Mouse (Mus musculus) heart, embryonic 15.5 days (tissue): ENCODE results near the gene C2cd3. TPM values are rescaled to one million over a fixed set of nuclear protein-coding genes. Genes with fewer than 3 reads are reported as not detected.
A peak's percentile ranks its signal among the peaks of the same experiment; 100 is the strongest.

Source experiments
- ATAC-seq: fragments of 200-750 bp; cut with Nextera tagmentation; replicated peaks from 2 replicates; pipeline ENCODE4 v1.8.0; 2017; ENCODE audit warnings: low read depth, moderate TSS enrichment; ENCODE audit not compliant: insufficient number of reproducible peaks, insufficient read depth, low FRiP score
- H3K27ac ChIP-seq: fragments of 300-500 bp; sonication (generic); 2 replicates; pipeline ENCODE4 v1.5.1; 2015; ENCODE audit warnings: mild to moderate bottlenecking, inconsistent platforms
- H3K27me3 ChIP-seq: fragments of 300-500 bp; sonication (generic); 2 replicates; pipeline ENCODE4 v1.6.1; 2015; ENCODE audit warnings: inconsistent platforms
- H3K36me3 ChIP-seq: fragments of 300-500 bp; sonication (generic); 2 replicates; pipeline ENCODE4 v1.6.1; 2015; ENCODE audit warnings: mild to moderate bottlenecking, inconsistent platforms
- H3K4me1 ChIP-seq: fragments of 300-500 bp; sonication (generic); replicated peaks from 2 replicates; pipeline ENCODE4 v1.6.1; 2015; ENCODE audit warnings: inconsistent platforms
- H3K4me2 ChIP-seq: fragments of 300-500 bp; sonication (generic); 2 replicates; pipeline ENCODE4 v1.6.1; 2015; ENCODE audit warnings: inconsistent platforms, mild to moderate bottlenecking, moderate library complexity
- H3K4me3 ChIP-seq: fragments of 300-500 bp; sonication (generic); 2 replicates; pipeline ENCODE4 v1.5.1; 2015; ENCODE audit warnings: mild to moderate bottlenecking, inconsistent platforms
- H3K9ac ChIP-seq: fragments of 300-500 bp; sonication (generic); 2 replicates; pipeline ENCODE4 v1.6.1; 2015; ENCODE audit warnings: mild to moderate bottlenecking, inconsistent platforms
- H3K9me3 ChIP-seq: fragments of 300-500 bp; sonication (generic); replicated peaks from 2 replicates; pipeline ENCODE4 v1.6.1; 2016; ENCODE audit warnings: inconsistent platforms
- WGBS: fragments of 180-500 bp; shearing (Covaris S2); methylation state at CpG from one replicate; pipeline ENCODE4 v1.1.7; 2015; ENCODE audit warnings: mixed read lengths; 5-methylcytosine and 5-hydroxymethylcytosine counted together
- polyA plus RNA-seq: library from polyadenylated mRNA; unstranded; fragments of >200 nt; fragmentation: Nextera tagmentation; extraction: Ambion mirVana; gene quantifications from 2 replicates; pipeline ENCODE4 v1.2.1, GENCODE M21; 2015

C2cd3 gene
- polyA plus RNA-seq, 1 experiment from 2014 or later = 11.8 TPM

DNA sequence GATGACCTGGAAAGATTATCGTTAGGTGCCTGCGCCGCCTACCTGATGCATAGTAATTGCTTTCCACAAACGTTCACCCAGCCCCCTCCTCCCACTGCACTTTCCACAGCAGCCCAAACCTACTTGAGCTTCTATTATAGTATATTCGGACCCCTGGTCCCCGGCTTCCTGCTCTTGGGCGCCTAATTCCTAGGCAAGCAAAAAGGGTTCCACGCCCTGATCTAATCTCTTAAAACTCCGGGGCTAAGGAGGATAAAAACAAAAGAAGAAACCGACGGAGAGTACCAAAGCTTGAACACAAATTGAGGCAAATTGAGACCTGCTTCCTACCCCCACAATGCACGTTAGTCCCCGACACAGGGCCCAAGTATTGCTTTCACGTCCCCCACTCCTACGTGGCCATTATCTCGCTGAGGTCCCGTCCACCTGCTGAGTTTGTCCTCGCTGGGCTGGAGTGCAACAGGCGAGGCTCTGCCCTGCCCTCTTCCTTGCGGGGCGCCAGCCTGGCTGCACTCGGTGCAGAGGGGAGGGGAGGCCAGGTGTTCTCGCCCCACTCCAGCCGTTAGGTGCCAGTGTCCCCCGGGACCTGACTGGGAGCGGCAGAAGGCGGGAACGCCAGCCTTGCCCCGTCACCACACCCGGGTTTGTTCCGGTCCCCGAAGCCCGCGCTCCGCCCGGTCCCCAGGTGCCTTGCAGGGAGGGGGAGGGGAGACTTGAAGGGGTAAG lies 120.5 kb downstream of the C2cd3 start:
- H3K9me3 ChIP-seq = no peaks in the 10 kb centered on the region
- H3K4me2 ChIP-seq = peak overlapping the region; percentile 85
- peak overlapping the region; percentile 54 for H3K4me3 ChIP-seq
- H3K36me3 ChIP-seq = peaks cover 10% of the 10 kb centered on the region
- peaks cover 49% of the 10 kb centered on the region for H3K4me1 ChIP-seq
- H3K9ac ChIP-seq = peak overlapping the region; percentile 61
- peak overlapping the region; percentile 77 for H3K27ac ChIP-seq
- no peaks in the 10 kb centered on the region for H3K27me3 ChIP-seq
- WGBS = 4% methylated on average over 36 of the region's 36 CpGs
- ATAC-seq = peak; percentile 27

GRCm38 (mm10) chr7:100493117-100493483 lies 121.1 kb downstream of the C2cd3 start, which contains the start of gene Ucp2:
TSS of gene Ucp2 (plus strand) at chr7:100493337.
- peak within 1 kb of the TSS; percentile 77 for H3K27ac ChIP-seq
- peaks cover 49% of the 10 kb centered on the region for H3K4me1 ChIP-seq
- WGBS = 2% methylated on average over 27 of the region's 27 CpGs
- H3K4me2 ChIP-seq = peak within 1 kb of the TSS; percentile 85
- H3K36me3 ChIP-seq = peaks cover 14% of the 10 kb centered on the region
- peak within 1 kb of the TSS; percentile 54 for H3K4me3 ChIP-seq
- H3K9ac ChIP-seq = peak within 1 kb of the TSS; percentile 61
- peak; percentile 71 for ATAC-seq
- no peaks in the 10 kb centered on the region for H3K27me3 ChIP-seq
- no peaks in the 10 kb centered on the region for H3K9me3 ChIP-seq

GRCm38 (mm10) chr7:100493484-100494414 lies 121.7 kb downstream of the C2cd3 start:
- WGBS = 28% methylated on average over 19 of the region's 19 CpGs
- peak overlapping the region; percentile 54 for H3K4me3 ChIP-seq
- no peaks in the 10 kb centered on the region for H3K9me3 ChIP-seq
- no peaks in the 10 kb centered on the region for H3K27me3 ChIP-seq
- peaks cover 14% of the 10 kb centered on the region for H3K36me3 ChIP-seq
- peak overlapping the region; percentile 61 for H3K9ac ChIP-seq
- H3K4me2 ChIP-seq = peak overlapping the region; percentile 85
- H3K4me1 ChIP-seq = peaks cover 44% of the 10 kb centered on the region
- H3K27ac ChIP-seq = peak overlapping the region; percentile 77
- peak; percentile 37 for ATAC-seq

- Histone ChIP-seq H3K36me3 (peaks cover 14% of the 10 kb centered on the region), H3K27ac (peak overlapping the region; percentile 77; the same call in 1 of the 2 replicates), H3K27me3 (no peaks in the 10 kb centered on the region), H3K4me2 (peak overlapping the region; percentile 85), H3K9ac (no peak overlapping the region), H3K9me3 (no peaks in the 10 kb centered on the region), H3K4me3 (peak overlapping the region; percentile 54), H3K4me1 (peaks cover 42% of the 10 kb centered on the region)
- ATAC-seq = no peak
- WGBS = 85% methylated on average over 7 of the region's 7 CpGs
These were observed 122.4 kb downstream of the C2cd3 start for GRCm38 (mm10) chr7:100494415-100494831.

- WGBS = 38% methylated on average over 8 of the region's 8 CpGs
- 0 out of 2 replicates have a peak, but pooled peaks have one; percentile 2 for ATAC-seq
- H3K4me3 ChIP-seq = peak overlapping the region; percentile 54
- H3K36me3 ChIP-seq = peaks cover 14% of the 10 kb centered on the region
- H3K27ac ChIP-seq = peak overlapping the region; percentile 76
- no peaks in the 10 kb centered on the region for H3K27me3 ChIP-seq
- H3K9me3 ChIP-seq = no peaks in the 10 kb centered on the region
- peak overlapping the region; percentile 85 for H3K4me2 ChIP-seq
- peaks cover 42% of the 10 kb centered on the region for H3K4me1 ChIP-seq
- peak overlapping the region; percentile 33 for H3K9ac ChIP-seq
These were observed 123.0 kb downstream of the C2cd3 start for GRCm38 (mm10) chr7:100495042-100495441.

GRCm38 (mm10) chr7:100495581-100496251 lies 123.7 kb downstream of the C2cd3 start:
- 25% methylated on average over 11 of the region's 11 CpGs for WGBS
- peak overlapping the region; percentile 85 for H3K4me2 ChIP-seq
- H3K9ac ChIP-seq = peak overlapping the region; percentile 33
- no peaks in the 10 kb centered on the region for H3K27me3 ChIP-seq
- H3K36me3 ChIP-seq = peaks cover 14% of the 10 kb centered on the region
- peak overlapping the region; percentile 54 for H3K4me3 ChIP-seq
- H3K4me1 ChIP-seq = peaks cover 42% of the 10 kb centered on the region
- no peaks in the 10 kb centered on the region for H3K9me3 ChIP-seq
- ATAC-seq = peak; percentile 34
- H3K27ac ChIP-seq = peak overlapping the region; percentile 76

DNA sequence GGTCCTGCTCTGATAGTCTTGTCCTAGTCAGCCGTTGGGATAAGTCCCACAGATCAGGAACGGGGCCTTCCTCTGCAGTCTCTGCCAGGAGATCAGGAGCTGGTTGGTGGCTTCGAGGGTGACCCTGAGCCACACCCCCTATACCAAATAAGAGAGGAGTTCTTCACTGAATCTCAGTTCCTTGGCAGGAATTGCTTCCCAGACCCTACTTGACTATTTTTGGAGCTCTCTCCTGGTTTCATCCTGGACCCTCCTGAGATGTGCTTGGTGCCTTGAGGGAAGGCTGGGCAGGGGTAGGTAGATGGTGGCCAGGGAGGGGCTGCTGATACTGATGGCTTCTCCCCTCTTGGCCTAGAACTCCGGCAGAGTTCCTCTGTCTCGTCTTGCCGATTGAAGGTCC lies 124.3 kb downstream of the C2cd3 start:
- Histone ChIP-seq H3K27ac (peak overlapping the region; percentile 76), H3K27me3 (no peaks in the 10 kb centered on the region), H3K4me2 (peak overlapping the region; percentile 85), H3K9me3 (no peaks in the 10 kb centered on the region), H3K36me3 (peaks cover 14% of the 10 kb centered on the region), H3K9ac (no peak overlapping the region), H3K4me3 (peak overlapping the region; percentile 54; the same call in 1 of the 2 replicates), H3K4me1 (peaks cover 42% of the 10 kb centered on the region)
- ATAC-seq = no peak
- 68% methylated on average over 6 of the region's 6 CpGs for WGBS

DNA sequence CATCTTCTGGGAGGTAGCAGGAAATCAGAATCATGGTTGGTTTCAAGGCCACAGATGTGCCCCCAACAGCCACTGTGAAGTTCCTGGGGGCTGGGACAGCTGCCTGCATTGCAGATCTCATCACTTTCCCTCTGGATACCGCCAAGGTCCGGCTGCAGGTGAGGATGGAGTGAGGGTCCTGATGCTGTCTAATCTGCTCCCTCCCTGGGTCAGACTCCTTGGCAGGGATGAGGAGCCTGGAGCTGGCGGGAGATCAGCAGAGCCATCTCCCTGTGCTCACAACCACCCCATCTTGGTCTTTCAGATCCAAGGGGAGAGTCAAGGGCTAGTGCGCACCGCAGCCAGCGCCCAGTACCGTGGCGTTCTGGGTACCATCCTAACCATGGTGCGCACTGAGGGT lies 124.8 kb downstream of the C2cd3 start:
- Histone ChIP-seq H3K9ac (no peak overlapping the region), H3K4me3 (0 out of 2 replicates have a peak overlapping the region, but pooled peaks have one; percentile 54), H3K4me2 (no peak overlapping the region), H3K27me3 (no peaks in the 10 kb centered on the region), H3K9me3 (no peaks in the 10 kb centered on the region), H3K27ac (peak overlapping the region; percentile 76; the same call in 1 of the 2 replicates), H3K36me3 (peaks cover 14% of the 10 kb centered on the region), H3K4me1 (peaks cover 42% of the 10 kb centered on the region)
- no peak for ATAC-seq
- 96% methylated on average over 9 of the region's 9 CpGs for WGBS

DNA sequence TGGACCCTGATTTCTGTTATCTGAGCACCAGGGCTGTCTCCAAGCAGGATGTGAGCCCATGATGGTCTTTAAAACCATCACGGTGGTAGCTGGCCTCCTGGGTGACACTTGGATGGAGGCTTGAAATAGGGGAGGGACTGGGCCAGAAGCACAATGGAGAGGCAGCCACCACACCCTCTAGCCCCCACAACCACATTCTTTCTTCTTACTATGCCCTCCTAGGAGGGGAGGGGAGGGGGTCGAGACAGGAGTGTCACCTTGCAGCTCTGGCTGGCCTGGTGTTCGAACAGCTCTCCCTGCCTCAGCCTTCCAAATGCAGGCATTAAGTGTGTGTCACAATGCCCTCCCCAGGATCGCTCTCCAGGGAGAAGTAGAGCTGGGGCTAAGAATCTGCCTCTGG lies 125.4 kb downstream of the C2cd3 start:
- Histone ChIP-seq H3K36me3 (peaks cover 14% of the 10 kb centered on the region), H3K9ac (no peak overlapping the region), H3K9me3 (no peaks in the 10 kb centered on the region), H3K4me3 (no peak overlapping the region), H3K27ac (no peak overlapping the region), H3K27me3 (no peaks in the 10 kb centered on the region), H3K4me2 (no peak overlapping the region), H3K4me1 (peaks cover 41% of the 10 kb centered on the region)
- no peak for ATAC-seq
- WGBS = 80% methylated on average over 4 of the region's 4 CpGs

GRCm38 (mm10) chr7:100497982-100498381 lies 125.9 kb downstream of the C2cd3 start:
- no peak for ATAC-seq
- WGBS = 85% methylated on average over 13 of the region's 13 CpGs
- H3K27me3 ChIP-seq = no peaks in the 10 kb centered on the region

GRCm38 (mm10) chr7:100499465-100499864 lies 127.4 kb downstream of the C2cd3 start:
- ATAC-seq = no peak

More at GRCm38 (mm10) chr7:100497982-100498381, 125.9 kb downstream of the C2cd3 start:
- peaks cover 35% of the 10 kb centered on the region for H3K4me1 ChIP-seq
- peaks cover 14% of the 10 kb centered on the region for H3K36me3 ChIP-seq
- H3K27ac ChIP-seq = no peak overlapping the region
- H3K9me3 ChIP-seq = no peaks in the 10 kb centered on the region
- no peak overlapping the region for H3K4me3 ChIP-seq
- H3K9ac ChIP-seq = no peak overlapping the region
- H3K4me2 ChIP-seq = no peak overlapping the region

More at GRCm38 (mm10) chr7:100499465-100499864, 127.4 kb downstream of the C2cd3 start:
- H3K4me1 ChIP-seq = peaks cover 20% of the 10 kb centered on the region
- no peak overlapping the region for H3K4me2 ChIP-seq
- H3K9ac ChIP-seq = no peak overlapping the region
- H3K4me3 ChIP-seq = no peak overlapping the region
- H3K9me3 ChIP-seq = no peaks in the 10 kb centered on the region
- peaks cover 14% of the 10 kb centered on the region for H3K36me3 ChIP-seq
- no peaks in the 10 kb centered on the region for H3K27me3 ChIP-seq
- H3K27ac ChIP-seq = no peak overlapping the region
